Mouse (Mus musculus): Measurements from ENCODE around the gene Zfp239.

The Zfp239 gene

DNA sequence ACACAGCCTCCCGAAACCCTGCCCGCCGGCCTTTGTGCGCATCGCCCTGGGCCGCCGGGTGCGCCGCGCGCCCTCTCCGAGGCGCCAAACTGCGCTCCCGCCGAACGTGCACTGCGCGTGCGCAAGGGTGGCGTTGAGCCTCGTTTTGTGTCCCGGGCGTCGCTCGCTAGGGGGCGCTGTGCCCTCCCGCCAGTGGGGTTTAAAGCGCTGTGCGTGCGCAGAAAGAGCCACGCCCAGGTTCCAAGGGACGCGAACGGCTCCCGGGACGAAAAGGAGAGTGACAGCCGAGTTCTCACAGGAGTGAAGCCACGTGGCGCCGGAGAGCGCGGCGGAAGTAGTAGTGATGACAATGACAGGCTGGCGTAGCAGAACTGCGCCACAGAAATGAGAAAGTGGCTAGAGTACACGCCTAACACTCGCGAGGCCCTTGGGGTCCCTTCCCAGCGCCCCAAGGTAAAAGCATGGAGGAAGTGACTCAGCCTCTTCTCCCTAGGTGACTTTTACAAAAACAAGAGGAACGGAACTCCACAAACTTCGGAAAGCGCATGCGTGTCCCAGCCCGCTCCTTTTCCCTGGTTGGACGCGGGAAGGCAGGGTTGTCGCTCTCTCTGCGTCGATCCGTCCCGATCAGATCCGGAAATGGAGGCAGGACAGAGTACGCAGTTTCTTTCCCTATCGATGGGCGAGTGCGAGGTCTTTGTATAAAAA lies 17.7 kb downstream of the Zfp239 start:
- DNase-seq (ENCODE audit: low spot score in 2 of 2), result peak; percentile 99

DNA sequence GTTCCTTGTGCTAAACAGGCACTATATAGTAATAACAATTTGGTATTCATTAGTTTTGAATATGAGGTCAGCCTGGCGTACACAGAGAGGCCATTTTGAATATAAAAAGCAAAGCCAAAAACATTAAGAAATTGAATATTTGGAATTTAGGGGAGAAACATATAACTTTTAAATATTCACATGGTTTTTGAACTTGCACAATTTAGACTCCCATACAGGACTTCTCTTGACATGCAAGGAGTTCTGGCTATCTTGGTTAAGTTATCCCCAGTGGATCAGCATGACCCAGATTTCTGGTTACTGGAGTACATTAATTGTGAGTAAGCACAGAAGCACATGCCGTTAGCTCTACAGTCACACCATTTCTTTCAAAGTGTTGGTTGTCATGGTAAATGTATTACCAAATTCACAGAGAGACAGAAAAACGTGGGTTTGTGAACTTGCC lies 18.5 kb downstream of the Zfp239 start:
- DNase-seq (ENCODE audit: low spot score in 2 of 2), result no peak

DNA sequence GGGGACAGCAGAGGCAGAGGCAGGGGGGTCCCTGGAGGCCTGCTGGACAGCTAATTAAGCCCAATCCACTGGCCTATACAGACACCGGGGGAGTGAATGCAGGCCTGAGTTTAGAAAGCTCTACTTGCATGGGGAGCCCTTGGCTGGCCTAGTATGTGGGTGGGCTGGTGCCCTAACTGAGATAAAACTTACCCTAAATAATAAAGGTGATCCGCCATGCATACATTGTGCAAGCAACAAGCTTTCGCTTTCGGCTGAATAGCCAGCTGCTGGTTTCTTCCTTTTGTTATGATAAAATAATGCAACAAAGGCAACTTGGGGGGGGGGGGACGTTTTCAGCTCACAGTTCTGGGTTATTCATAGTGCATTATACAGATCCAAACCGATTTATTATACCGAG lies 19.3 kb downstream of the Zfp239 start:
- no peak for DNase-seq (ENCODE audit: low spot score in 2 of 2)

DNA sequence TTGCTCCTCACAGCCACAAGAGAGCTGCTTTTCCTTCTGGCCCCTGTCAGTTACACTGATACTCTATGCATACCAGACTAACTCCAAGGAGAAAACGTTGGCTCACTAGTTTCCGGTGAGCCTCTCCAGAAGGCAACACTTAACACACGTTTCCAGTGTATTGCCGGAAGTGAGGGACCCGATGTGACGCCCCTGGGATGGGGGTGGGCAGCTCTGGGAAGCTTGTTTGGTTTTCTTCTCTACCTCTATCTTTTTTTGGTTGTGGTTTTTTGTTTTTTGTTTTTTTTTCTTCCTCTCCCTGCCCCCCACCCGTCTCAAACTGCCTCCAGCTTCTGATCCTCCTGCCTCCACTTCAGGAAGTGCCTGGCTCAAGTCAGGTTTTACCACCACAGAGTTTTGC lies 20.1 kb downstream of the Zfp239 start:
- no peak for DNase-seq (ENCODE audit: low spot score in 2 of 2)

DNA sequence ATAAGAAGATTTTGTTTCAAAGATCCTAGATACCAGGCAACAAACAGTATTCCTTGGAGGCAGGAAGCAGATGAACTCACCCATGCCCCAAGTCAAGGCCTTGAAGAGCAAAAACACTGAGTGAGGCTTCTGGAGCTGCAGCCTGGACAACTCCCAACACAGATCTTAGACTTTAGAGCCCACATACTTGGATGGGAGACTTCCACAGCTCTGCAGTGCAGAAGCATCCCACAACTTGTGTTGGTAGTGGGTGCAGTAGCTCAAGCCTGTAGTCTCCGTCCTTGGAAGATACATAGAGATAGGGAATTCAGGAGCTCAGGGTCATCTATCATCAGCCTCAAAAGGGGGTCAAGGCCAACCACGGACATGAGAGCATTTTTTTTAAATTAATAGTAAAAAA lies 24.0 kb downstream of the Zfp239 start:
- no peak for DNase-seq (ENCODE audit: low spot score in 2 of 2)

DNA sequence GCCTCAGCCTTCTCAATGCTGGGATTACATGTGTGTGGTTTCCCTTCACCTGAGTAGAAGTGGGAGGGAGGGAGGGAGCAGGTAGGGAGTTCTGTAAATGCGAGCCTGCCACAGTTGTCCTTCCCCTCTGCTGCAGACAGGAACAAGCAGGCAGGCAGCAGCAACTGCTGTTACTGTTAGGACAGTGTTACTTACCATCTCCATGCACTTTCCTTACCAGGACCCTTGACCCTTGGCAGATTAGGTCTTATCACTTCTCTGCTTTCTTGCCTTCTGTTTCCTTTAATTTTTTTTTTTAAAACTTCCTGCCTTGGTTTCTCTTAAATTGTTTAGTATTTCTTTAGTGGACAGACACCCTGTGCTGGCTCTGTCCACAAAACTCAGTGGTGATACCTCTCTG lies 26.1 kb downstream of the Zfp239 start:
- DNase-seq (ENCODE audit: low spot score in 2 of 2), result no peak

DNA sequence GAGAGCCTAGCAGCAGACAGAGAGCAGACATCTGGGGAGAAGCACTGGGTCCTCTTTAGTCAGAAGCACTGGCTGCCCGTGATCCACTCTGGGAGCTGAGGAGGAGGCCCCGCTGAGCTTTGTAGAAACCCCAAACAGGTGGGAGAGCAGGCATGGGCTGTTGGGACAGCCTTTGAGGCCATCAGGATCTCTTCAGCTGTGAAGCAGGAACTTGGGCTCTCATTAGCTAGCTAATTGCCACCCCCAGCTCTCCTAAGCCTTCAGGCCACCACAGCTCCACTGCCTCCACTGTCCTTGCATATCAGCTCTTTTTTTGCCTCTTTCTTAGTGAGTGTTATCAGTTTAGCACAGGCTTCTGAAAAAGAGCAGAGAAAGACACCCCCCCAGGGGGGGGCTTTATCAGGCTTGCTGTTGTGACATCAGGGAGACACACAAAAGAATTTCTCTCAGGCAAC lies 26.8 kb downstream of the Zfp239 start:
- no peak for DNase-seq (ENCODE audit: low spot score in 2 of 2)

DNA sequence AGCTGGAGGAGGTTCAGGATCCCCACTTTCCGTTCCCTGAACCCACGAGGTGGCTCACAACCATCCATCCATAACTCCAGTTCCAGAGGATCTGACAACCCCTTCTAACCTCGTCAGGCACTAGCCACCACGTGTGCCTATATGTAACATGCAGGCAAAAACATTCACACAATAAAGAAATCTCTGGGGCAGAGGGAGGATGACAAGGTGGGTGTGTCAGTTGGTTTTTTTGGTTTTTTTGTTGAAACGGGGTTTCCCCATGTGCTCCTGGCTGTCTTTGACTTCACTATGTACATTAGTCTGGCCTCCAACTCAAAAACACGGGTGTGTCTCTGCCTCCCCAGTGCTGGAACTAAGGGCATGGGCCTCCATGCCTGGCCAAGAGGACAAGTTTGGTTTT lies 28.4 kb downstream of the Zfp239 start:
- DNase-seq (ENCODE audit: low spot score in 2 of 2), result no peak

DNA sequence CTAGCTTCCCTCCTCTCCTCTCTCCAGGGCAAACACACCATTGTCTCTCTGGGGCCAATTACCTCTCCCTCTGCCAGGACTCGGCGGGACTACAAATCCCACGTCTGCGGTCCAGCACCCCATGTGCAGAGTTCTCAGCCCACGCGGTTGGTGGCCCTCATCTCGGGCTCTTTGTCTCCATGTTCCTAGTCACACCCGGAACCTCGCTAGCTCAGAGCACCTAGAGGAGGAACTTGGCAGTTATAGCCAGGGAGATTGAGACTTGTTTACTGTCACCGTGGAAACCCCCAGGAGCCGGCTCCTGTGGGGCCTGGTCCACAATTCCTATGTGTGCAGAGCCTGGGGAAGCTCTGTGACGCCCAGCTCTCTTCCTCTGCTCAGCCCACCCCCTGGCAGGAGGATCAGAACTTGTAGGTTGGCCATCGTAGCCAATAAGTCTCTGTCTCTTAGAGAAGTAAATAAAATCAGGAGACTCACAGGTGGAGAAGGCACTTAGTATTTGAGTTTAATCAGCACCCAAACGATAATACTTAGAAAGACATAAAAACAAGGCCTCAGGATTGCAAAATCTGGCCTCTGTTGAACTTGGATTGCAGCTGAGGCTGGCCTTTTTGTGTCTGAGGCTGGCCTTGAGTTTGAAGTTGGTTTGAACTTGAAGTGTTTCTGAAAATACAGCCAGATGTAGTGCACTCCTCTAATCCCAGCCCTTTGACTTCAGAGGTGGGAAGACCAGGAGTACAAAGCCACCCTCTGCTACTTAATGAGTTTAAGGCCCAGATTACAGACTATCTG lies 29.7 kb downstream of the Zfp239 start:
- DNase-seq (ENCODE audit: low spot score in 2 of 2), result no peak

DNA sequence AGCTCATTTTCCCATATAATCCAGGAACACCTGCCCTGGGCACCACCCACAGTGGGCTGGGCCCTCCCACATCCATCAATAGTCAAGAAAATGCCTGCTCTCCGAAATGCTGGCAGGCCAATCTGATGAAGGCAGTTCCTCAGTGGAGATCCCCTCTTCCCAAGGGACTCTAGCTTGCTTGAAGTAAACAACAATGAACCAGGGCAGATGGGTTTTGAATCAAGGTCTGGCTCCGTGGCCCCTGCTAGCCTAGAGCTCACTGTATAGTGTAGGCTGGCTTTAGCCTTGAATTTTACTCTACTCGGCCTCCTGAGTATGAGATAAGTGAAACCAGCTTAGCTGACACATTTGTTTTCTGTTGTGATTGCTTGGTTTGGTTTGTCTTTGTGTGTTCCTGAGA lies 30.5 kb downstream of the Zfp239 start:
- no peak for DNase-seq (ENCODE audit: low spot score in 2 of 2)

DNA sequence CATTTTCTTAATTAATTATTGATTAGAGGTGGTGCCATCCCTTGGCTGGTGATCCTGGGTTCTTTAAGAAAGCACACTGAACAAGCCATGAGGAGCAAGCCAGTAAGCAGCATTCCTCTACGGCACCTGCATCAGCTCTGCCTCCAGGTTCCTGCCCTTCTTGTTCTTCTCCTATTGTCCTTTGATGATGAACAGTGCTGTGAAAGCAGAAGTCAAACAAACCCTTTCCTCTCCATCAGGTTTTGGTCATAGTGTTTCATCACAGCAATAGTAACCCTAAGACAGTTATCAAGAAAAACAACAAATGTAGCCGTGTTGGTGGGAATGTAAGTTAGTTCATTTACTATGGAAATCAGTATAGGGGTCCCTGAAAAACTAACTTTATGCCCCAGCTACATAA lies 31.5 kb downstream of the Zfp239 start:
- DNase-seq (ENCODE audit: low spot score in 2 of 2), result no peak

DNA sequence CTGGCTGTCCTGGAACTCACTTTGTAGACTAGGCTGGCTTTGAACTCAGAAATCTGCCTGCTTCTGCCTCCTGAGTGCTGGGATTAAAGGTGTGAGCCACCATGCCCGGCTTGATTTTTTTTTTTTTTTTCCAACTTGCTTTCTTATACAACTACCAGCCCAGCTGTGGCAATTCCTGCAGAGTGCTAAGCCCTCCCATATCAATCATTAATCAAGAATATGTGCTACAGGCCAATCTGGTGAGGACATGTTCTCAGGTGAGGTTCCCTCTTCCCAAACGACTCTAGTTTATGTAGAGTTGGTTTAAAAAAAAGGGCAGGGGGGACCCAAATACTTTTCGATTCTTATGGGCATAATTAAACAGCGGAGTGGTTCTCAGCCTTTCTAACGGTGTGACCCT lies 35.9 kb downstream of the Zfp239 start:
- DNase-seq (ENCODE audit: low spot score in 2 of 2), result no peak

DNA sequence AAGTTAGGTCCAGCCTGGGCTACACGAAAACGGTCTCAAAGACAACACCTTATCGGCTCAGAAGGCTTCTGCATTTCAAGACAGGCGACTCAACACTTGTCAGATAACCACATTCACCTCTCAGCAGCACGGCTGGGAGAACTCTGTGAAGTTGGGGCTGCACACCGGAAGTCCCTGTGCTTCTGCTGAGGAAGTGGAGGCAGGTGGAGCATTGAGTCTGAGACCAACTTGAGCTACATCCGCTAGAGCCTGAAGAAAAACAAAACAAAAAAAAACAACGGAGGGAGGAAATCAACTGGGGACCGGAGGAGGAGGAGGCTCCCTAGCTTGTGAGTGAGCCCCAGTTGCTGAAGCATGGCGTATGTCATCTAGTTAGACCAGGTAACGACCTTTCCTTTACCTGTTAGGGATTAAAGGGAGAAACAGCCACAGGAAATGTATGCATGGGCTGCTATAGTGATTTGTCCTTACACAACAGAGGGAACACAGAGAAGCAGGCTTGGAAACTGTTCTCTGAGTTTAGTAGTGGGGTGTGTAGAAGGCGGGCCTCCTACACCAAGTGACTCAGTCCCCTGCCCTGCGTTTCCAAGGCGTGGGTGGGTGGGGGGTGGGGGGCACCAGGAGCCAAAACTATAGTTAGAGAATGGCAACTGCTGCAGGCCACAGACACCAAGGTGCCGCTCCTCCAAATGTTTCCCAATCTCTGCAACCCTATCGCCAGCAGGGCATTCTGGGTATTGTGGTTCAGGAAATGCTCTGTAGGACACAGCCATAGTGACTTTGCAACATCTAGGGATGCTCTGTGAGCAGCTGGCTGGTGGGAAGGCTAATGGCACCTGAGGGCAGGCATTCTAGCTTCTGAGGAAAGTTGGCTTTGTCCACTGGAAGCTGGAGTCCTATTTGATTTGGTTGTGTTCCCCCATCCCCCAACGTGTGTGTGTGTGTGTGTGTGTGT lies 38.5 kb downstream of the Zfp239 start, which contains the start of gene Hnrnpf:
Gene Hnrnpf, plus strand, starts transcription at position 199 of the 955 bp plus-strand sequence.
- DNase-seq (ENCODE audit: low spot score in 2 of 2), result no peak

DNA sequence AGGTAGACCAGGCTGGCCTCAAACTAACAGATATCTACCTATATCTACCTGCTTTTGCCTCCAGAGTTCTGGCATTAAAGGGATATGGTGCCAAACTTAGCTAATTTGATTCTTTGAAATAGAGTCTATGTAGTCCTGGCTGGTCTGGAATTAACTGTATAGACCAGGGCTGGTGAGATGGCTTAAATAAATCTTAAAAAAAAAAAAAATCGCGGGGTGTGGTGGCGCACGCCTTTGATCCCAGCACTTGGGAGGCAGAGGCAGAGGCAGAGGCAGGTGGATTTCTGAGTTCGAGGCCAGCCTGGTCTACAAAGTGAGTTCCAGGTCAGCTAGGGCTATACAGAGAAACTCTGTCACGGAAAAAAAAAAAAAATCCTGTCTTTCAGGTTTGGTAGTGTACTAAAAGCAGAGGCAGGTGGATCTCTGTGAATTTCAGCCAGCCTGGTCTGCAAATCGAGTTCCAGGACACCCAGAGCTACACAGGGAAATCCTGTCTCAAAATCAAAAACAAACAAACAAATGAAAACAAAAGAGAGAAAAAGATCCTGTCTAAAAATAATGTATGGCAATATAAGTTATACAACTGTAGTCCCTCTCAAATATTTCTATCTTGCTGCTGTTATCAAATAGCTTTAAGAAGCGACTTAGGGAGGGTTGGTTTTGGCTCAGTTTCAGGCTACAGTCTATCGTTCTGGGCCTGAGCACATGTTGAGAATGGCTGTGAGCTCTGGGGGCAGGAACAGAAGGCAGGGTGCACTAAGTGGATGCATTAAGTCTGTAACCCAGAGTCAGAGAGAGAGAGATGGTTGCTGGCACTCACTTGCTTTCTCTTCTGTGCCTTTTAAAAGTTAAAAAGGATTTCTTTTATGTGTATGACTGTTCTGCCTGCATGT lies 39.9 kb downstream of the Zfp239 start:
- DNase-seq (ENCODE audit: low spot score in 2 of 2), result no peak

DNA sequence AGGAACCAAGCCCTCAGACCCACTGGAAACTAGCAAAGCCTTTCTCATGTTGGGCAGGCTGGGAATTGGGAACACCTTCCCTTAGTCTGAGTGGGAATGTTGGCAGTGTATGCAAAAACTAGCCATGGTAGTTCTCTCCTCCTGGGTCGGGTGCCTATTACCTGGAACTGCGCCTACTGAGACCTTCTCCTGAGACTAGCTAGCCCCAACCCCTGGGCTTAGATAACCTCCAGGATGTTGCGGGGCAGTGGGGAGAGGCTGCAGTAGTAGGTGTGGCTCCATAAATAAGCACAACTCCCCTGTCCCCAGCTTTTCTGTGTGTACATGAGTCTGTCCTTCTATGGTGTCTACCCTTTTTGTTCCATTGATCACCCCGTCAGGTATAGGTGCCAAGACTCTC lies 40.7 kb downstream of the Zfp239 start:
- DNase-seq (ENCODE audit: low spot score in 2 of 2), result no peak

DNA sequence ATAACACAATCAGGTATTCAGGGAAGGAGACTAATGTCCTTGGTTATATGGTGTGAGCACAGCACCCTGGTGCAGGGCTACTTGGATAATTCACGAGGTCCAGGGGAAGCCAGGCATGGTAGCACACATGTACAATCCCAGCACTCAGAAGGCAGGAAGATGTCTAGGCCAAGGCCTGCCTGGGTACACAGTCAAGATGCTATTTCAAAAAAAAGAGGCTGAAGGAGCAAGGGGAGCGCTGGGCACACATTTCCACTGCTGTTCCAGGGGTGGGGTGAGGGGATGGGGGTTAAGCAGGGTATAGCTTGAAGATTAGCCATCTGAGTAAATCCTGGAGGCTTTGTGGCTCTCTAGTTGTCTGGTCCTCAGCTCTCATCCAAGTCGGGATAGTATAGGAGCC lies 41.9 kb downstream of the Zfp239 start:
- DNase-seq (ENCODE audit: low spot score in 2 of 2), result no peak

DNA sequence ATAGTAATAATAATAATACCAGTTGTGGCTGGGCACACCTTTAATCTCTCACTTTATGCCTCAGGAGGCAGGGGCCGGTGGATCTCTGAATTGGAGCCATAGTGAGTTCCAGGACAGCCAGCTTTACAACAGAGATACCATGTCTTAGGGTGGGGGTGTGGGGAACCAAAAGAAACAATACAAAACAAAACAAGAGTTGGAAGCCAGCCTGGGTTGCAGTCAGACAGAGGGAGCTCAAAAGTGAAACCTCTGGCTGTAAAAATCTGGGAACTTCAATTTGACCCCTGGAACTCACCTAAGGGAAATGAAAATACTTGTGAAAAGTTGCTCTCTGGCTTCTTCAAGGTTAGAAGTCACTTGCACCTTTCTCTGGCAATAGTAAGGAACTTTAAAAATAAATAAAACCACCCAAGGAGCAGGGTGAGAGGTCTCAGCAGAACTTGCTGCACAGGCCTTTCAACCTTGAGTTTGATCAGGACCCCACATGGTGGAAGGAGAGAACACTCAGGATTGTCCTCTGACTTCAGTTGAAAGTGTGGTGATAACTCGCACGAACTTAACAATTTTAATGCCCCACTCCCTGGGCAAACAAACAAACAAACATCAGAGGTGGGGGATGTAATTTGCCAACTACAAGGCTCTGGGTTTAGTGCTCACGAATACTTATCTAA lies 43.5 kb downstream of the Zfp239 start:
- peak in 1 of 2 experiments; percentile 9 for DNase-seq (ENCODE audit: low spot score in 2 of 2)

DNA sequence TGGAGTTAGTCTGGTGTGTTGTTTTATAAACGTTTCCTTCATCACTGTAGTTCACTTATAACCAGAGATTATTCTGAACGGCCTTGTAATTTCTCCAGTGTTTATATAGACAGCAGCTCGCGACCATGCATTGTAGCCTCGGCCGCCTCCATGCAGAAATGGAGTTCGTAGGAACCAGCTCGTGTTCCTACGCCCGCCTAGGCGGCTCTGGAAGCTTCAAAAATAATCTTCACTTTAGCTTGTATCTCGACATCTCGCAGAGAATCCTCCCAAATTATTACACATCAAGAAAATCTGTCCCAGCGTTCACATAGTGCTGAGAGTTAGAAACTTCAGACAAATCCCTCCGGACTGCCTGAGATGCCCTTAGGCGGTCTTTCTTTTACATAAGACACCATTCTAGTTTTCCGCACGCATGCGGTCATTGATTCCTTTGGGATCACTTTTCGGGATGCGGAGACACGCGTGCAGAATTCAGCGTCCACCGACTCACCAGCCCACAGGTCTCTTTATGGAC lies 44.2 kb downstream of the Zfp239 start:
- DNase-seq (ENCODE audit: low spot score in 2 of 2), result peak in 1 of 2 experiments; percentile 53

DNA sequence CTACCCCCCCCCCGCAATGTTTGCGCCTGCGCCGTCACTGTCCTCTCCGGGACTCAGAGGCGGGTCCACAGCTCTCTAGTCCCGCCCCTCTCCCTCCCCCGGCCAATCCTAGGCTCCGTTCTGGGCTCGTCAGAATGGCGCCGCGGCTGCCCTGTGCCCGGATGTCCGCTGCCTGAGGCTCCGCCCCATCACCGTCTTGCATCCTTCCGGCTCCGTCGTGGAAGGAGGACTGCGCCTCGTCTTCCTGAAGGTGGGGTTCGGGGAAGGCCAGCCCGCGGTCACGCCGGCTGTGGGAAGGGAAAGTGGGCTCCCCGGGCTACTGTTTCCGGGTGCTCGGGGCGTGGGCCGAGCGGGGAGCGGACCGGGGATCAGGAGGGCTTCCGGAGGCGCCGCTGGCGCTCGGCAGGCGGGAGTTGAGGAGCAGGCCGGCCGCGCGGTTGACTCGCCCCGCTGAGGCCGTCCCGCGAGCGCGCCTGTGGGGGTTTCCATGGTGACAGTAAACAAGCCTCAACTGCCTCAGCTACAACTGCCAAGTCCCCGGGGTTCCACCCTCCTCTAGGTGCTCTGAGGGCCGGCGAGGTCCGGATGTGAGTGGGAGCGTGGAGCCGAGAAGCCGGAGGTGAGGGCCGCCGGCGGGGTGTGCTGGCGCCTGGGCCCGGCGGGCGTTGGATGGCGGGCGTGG lies 44.8 kb downstream of the Zfp239 start:
- peak; percentile 91 to 98 for DNase-seq (ENCODE audit: low spot score in 2 of 2)
